In the genomic region with DNA sequence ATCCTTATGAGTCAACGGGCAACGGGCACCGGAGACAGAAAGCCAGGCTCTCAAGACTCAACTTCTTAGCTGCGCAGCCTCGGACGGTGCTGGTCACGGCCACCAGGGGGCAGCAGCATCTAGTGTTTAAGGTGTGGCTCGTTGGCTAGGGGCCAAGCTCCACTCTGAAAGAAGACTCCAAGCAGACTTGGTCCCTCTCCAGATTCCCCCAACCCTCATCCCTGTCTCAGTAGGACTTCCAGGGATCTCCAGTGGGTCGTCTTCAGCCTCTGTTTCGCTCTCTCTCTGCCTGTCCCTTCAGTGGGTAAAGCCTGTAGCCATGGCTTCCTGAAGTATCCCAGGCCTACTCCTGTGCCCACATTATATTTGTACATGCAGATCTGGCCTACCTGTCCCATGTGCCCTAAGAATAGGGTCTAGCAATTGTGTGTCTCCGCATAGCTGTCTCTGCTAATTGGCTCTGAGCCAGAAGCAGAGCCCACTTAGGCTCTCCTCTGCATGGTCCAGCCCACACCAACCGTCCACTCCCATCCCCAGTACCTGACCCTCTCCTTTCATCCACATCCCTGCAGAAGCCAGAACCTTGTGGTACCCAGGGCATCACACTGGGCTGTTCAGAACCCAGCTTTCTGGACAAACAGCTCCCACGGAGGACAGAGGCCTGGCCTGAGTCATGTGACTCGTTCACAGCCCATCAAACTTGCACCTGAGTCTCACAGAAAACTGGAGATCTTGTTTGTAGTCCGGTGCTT, we compare ENCODE assay signal across 8 mouse cellular contexts. TPM values are rescaled to one million over a fixed set of nuclear protein-coding genes. Genes with fewer than 3 reads are reported as not detected.
DNase-seq lines count a peak whose midpoint lies in the region; ATAC-seq and TF ChIP-seq lines count a peak whose summit lies in the region.

No protein-coding gene starts in this region.

- H3K27me3 ChIP-seq in E14TG2a.4 (ENCODE audit: insufficient read depth, low read length) = no peaks in the 10 kb centered on the region
- H3K27me3 ChIP-seq in forebrain, embryonic 13.5 days = no peaks in the 10 kb centered on the region
- no peaks in the 10 kb centered on the region for H3K27me3 ChIP-seq in liver, postnatal 0 days (ENCODE audit: insufficient read depth, low read length)
- H3K27me3 ChIP-seq in neural tube, embryonic 15.5 days (replicated peaks) = no peaks in the 10 kb centered on the region
- no peaks in the 10 kb centered on the region for H3K27me3 ChIP-seq in testis, adult 2 months (ENCODE audit: control insufficient read depth, insufficient read depth, low read length)

- peak; percentile 82 for TF ChIP-seq CTCF in E14TG2a.4 (conservative IDR thresholded peaks at IDR 0.05; ENCODE audit: low read length)
- TF ChIP-seq CTCF in liver, postnatal 0 days (IDR thresholded peaks at IDR 0.05; ENCODE audit: low read depth) = peak; percentile 98
- TF ChIP-seq CTCF in testis, adult 2 months (IDR thresholded peaks at IDR 0.05; ENCODE audit: control insufficient read depth, insufficient read depth, insufficient replicate concordance, low read depth, low read length) = peak; percentile 98

- intact Hi-C loops in heart, postnatal 10 days (cut with DNase I) = loop anchor here (1.0 to 5.0 kb wide), 3 partner anchors 138 to 254 kb away; a partner anchor contains a TSS

- peaks cover 4% of the 10 kb centered on the region; the same call in 1 of the 2 replicates for H3K9me3 ChIP-seq in E14TG2a.4 (ENCODE audit: low read length)
- no peaks in the 10 kb centered on the region for H3K9me3 ChIP-seq in forebrain, embryonic 13.5 days (replicated peaks)
- H3K9me3 ChIP-seq in liver, postnatal 0 days (ENCODE audit: low read length) = no peaks in the 10 kb centered on the region
- H3K9me3 ChIP-seq in neural tube, embryonic 15.5 days (replicated peaks) = no peaks in the 10 kb centered on the region

- H3K4me3 ChIP-seq in E14TG2a.4 (replicated peaks; ENCODE audit: low read length) = no peak overlapping the region
- no peak overlapping the region for H3K4me3 ChIP-seq in forebrain, embryonic 13.5 days
- H3K4me3 ChIP-seq in liver, postnatal 0 days (ENCODE audit: low read depth, low read length) = no peak overlapping the region
- H3K4me3 ChIP-seq in neural tube, embryonic 15.5 days (replicated peaks) = no peak overlapping the region
- no peak overlapping the region for H3K4me3 ChIP-seq in testis, adult 2 months (ENCODE audit: control insufficient read depth, low read depth, low read length)

- 0 out of 2 replicates have a peak, but pooled peaks have one; percentile 17 for TF ChIP-seq POLR2A in testis, adult 2 months (IDR thresholded peaks at IDR 0.05; ENCODE audit: control insufficient read depth, low read depth, low read length)

- DNase-seq in c-Kit-positive CD71-negative TER-119-negative erythroid progenitor cells, embryonic 14.5 days (ENCODE audit: low read depth) = peak; percentile 80
- DNase-seq in heart, postnatal 10 days = peak; percentile 88 to 93
- DNase-seq in kidney, postnatal 4 days = peak; percentile 95
- DNase-seq in liver, postnatal 0 days = peak; percentile 92

- 31% methylated on average over 15 of the region's 15 CpGs for WGBS in forebrain, embryonic 13.5 days
- WGBS in liver, postnatal 0 days (ENCODE audit: insufficient replicate concordance) = 36% methylated on average over 15 of the region's 15 CpGs
- 35% methylated on average over 15 of the region's 15 CpGs for WGBS in neural tube, embryonic 15.5 days

- TF ChIP-seq EP300 in liver, postnatal 0 days (IDR thresholded peaks at IDR 0.05; ENCODE audit: low read depth) = no peak

- no peak overlapping the region for H3K4me2 ChIP-seq in forebrain, embryonic 13.5 days
- no peak overlapping the region for H3K4me2 ChIP-seq in liver, postnatal 0 days (ENCODE audit: low read depth, low read length)
- H3K4me2 ChIP-seq in neural tube, embryonic 15.5 days = no peak overlapping the region

- peaks cover 26% of the 10 kb centered on the region for H3K36me3 ChIP-seq in E14TG2a.4 (ENCODE audit: insufficient read depth, low read length)
- peaks cover 28% of the 10 kb centered on the region for H3K36me3 ChIP-seq in forebrain, embryonic 13.5 days (ENCODE audit: poor library complexity, severe bottlenecking)
- H3K36me3 ChIP-seq in liver, postnatal 0 days (replicated peaks; ENCODE audit: insufficient read depth, low read length) = peaks cover 23% of the 10 kb centered on the region
- H3K36me3 ChIP-seq in neural tube, embryonic 15.5 days = peaks cover 21% of the 10 kb centered on the region
- no peaks in the 10 kb centered on the region for H3K36me3 ChIP-seq in testis, adult 2 months (ENCODE audit: control insufficient read depth, insufficient read depth, low read length)

- no peak overlapping the region for H3K27ac ChIP-seq in forebrain, embryonic 13.5 days
- H3K27ac ChIP-seq in liver, postnatal 0 days (ENCODE audit: low read depth) = no peak overlapping the region
- H3K27ac ChIP-seq in neural tube, embryonic 15.5 days (replicated peaks) = no peak overlapping the region
- H3K27ac ChIP-seq in testis, adult 2 months (ENCODE audit: control insufficient read depth, insufficient read depth, low read depth, low read length) = no peak overlapping the region; the same call in 1 of the 2 replicates

- no peak overlapping the region for H3K9ac ChIP-seq in forebrain, embryonic 13.5 days
- H3K9ac ChIP-seq in liver, postnatal 0 days (replicated peaks) = no peak overlapping the region
- H3K9ac ChIP-seq in neural tube, embryonic 15.5 days (replicated peaks) = no peak overlapping the region

- ATAC-seq in forebrain, embryonic 13.5 days = peak; percentile 6; the same call in 1 of the 2 replicates
- ATAC-seq in liver, postnatal 0 days = peak; percentile 69
- peak; percentile 14; the same call in 1 of the 2 replicates for ATAC-seq in neural tube, embryonic 15.5 days (ENCODE audit: low FRiP score)

- H3K4me1 ChIP-seq in E14TG2a.4 (replicated peaks; ENCODE audit: low read depth, low read length) = peaks cover 45% of the 10 kb centered on the region
- H3K4me1 ChIP-seq in forebrain, embryonic 13.5 days = peaks cover 35% of the 10 kb centered on the region
- H3K4me1 ChIP-seq in liver, postnatal 0 days (ENCODE audit: insufficient read depth) = peaks cover 5% of the 10 kb centered on the region; the same call in 1 of the 2 replicates
- H3K4me1 ChIP-seq in neural tube, embryonic 15.5 days = peaks cover 25% of the 10 kb centered on the region
- peaks cover 8% of the 10 kb centered on the region; the same call in 1 of the 2 replicates for H3K4me1 ChIP-seq in testis, adult 2 months (ENCODE audit: control insufficient read depth, insufficient read depth, low read length)

RNA-seq across cellular contexts. Expression of a gene that starts 9.8 kb away (rescaled TPM):
- 236 and 267 TPM in 2 replicates for polyA plus RNA-seq in forebrain, embryonic 13.5 days (2015; fragmentation: Nextera tagmentation; extraction: Ambion mirVana)
- total RNA-seq in heart, postnatal 10 days (2021) = 10 to 100 TPM; 82.0 to 90.0 TPM
- polyA plus RNA-seq in liver, postnatal 0 days (2015; fragmentation: Nextera tagmentation; extraction: Ambion mirVana) = 158 and 161 TPM in 2 replicates
- polyA plus RNA-seq in neural tube, embryonic 15.5 days (2015; fragmentation: Nextera tagmentation; extraction: Ambion mirVana) = 104 and 117 TPM in 2 replicates
- 384 and 398 TPM in 2 replicates for polyA plus RNA-seq in testis, adult 2 months (2012; rRNA removed)

Comparison
In these comparisons a context has a peak if more than half of its experiments do, and no peak if none do; other contexts are left out.
1. ATAC-seq: peak in every context shown above with its lines; median percentile 69 in liver, postnatal 0 days; 14 in neural tube, embryonic 15.5 days; 6 in forebrain, embryonic 13.5 days.